Mouse (Mus musculus) liver, adult 2 months (tissue): ENCODE results near the gene Tdrd12. TPM values are rescaled to one million over a fixed set of nuclear protein-coding genes. Genes with fewer than 3 reads are reported as not detected.

Source experiments
- DNase-seq: peaks from one replicate; pipeline ENCODE4 v3.0.0-alpha.2; 2011; ENCODE audit warnings: low read depth, low spot score; ENCODE audit errors: extremely low read depth
- H3K27ac ChIP-seq: fragments of 200-500 bp; replicated peaks from 2 replicates; pipeline ENCODE4 v1.5.1; 2012; ENCODE audit warnings: low read depth, mild to moderate bottlenecking, control low read depth, inconsistent platforms, low read length; ENCODE audit not compliant: insufficient read depth
- H3K27me3 ChIP-seq: fragments of 200-500 bp; 2 replicates; pipeline ENCODE4 v1.6.1; 2012; ENCODE audit warnings: mild to moderate bottlenecking, moderate library complexity, low read length, inconsistent platforms; ENCODE audit not compliant: control insufficient read depth, insufficient read depth
- H3K36me3 ChIP-seq: fragments of 200-500 bp; 2 replicates; pipeline ENCODE4 v1.6.1; 2012; ENCODE audit warnings: low read length, inconsistent platforms; ENCODE audit not compliant: control insufficient read depth, insufficient read depth
- H3K4me1 ChIP-seq: fragments of 200-500 bp; 2 replicates; pipeline ENCODE4 v1.6.1; 2011; ENCODE audit warnings: low read length; ENCODE audit not compliant: control insufficient read depth, insufficient read depth
- H3K4me3 ChIP-seq: fragments of 200-500 bp; 2 replicates; pipeline ENCODE4 v1.5.1; 2011; ENCODE audit warnings: low read depth, mild to moderate bottlenecking, control low read depth, low read length, moderate library complexity; ENCODE audit not compliant: insufficient read depth
- H3K79me2 ChIP-seq: fragments of 200-500 bp; 2 replicates; pipeline ENCODE4 v1.6.1; 2012; ENCODE audit warnings: inconsistent platforms, mild to moderate bottlenecking, low read length, moderate library complexity; ENCODE audit not compliant: control insufficient read depth, insufficient read depth
- H3K9ac ChIP-seq: fragments of 200-500 bp; 2 replicates; pipeline ENCODE4 v1.6.1; 2012; ENCODE audit warnings: low read depth, mild to moderate bottlenecking, control low read depth, inconsistent platforms, low read length
- CTCF ChIP-seq: fragments of 200-500 bp; IDR thresholded peaks from 2 replicates; pipeline ENCODE4 v1.5.1; 2011; ENCODE audit warnings: low read depth, low read length, control low read depth
- POLR2A ChIP-seq: fragments of 200-500 bp; IDR thresholded peaks from 2 replicates; pipeline ENCODE4 v1.6.1; 2011; ENCODE audit warnings: low read length, control low read depth; ENCODE audit not compliant: insufficient read depth; ENCODE audit errors: extremely low read depth
- WGBS: fragments of 180-500 bp; shearing (Covaris S2); methylation state at CpG from one replicate; pipeline ENCODE4 v1.1.7; 2018; 5-methylcytosine and 5-hydroxymethylcytosine counted together
- polyA plus RNA-seq: library from polyadenylated mRNA; depleted of rRNA; stranded (reverse); fragments of >200 nt; gene quantifications from 2 replicates; pipeline ENCODE4 v1.2.3, GENCODE M21; 2012; rRNA removed
- total RNA-seq: library from RNA; depleted of rRNA; stranded (reverse); fragments of >200 nt; gene quantifications from 2 replicates; pipeline ENCODE4 v1.2.3, GENCODE M21; 2014; rRNA removed

Tdrd12 gene
- under 0.01 TPM in 1 of 2 replicates, not detected in the other for total RNA-seq
- not detected in 2 replicates for polyA plus RNA-seq

DNA sequence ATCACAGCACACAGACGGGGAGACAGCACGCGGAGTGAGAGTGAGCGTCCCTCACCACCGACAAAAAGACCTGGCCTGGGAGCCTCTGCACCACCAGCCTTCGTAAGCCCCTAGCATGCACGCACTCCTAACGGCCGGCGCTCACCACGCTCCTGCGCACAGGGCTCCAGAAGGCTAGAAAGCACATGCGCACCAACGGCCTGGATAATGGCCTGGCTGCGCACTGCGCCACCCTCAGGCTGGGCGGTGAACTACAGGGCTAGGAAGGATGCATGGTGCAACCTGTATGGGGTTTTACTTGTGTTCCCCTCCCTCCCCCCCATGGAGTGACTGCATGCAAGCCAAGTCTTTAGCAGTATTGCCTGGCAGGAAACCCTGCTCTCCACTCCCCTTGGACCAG is at the start of gene Tdrd12:
TSS of gene Tdrd12 (minus strand) at position 184 of the 400 bp plus-strand sequence.
- no peaks in the 10 kb centered on the region for H3K27me3 ChIP-seq
- H3K4me3 ChIP-seq, result no peak within 1 kb of the TSS
- no peak within 1 kb of the TSS for H3K27ac ChIP-seq
- TF ChIP-seq CTCF (peak; percentile 42), POLR2A (no peak)
- 96% methylated on average over 17 of the region's 17 CpGs for WGBS
- DNase-seq, result no peak
- no peaks in the 10 kb centered on the region for H3K36me3 ChIP-seq
- peaks cover 3% of the 10 kb centered on the region; the same call in 1 of the 2 replicates for H3K4me1 ChIP-seq
- no peak within 1 kb of the TSS for H3K9ac ChIP-seq
- no peaks in the 10 kb centered on the region for H3K79me2 ChIP-seq

DNA sequence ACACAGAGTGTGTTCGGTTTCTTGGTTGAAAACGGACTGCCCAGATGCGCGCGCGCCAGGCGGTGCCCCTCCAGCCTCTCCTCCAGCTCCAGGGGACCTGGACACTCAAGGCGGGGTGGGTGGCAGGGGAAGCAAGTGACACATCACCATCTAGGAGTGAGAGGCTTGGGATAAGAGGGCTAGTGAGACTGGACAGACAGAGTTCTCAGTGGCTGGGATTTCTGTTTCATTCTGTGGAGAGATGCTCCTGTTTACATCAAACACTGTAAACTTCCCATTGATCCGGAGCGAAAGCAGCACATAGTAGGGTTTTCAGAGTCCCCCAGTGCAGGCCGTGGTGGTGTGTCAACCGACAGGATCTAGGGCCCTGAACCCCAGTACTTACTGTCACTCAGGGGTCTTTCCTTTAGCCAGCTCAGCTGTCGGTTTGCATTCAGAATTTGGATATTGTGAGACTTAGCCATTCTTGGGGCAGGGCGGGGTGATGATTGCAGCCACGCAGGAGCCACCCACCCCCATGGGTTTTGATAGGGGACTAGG is 49.4 kb upstream of the Tdrd12 start:
- Histone ChIP-seq H3K79me2 (peaks cover 10% of the 10 kb centered on the region; the same call in 1 of the 2 replicates), H3K9ac (peak overlapping the region; percentile 83), H3K4me1 (peaks cover 22% of the 10 kb centered on the region), H3K36me3 (no peaks in the 10 kb centered on the region), H3K27ac (0 out of 2 replicates have a peak overlapping the region, but pooled peaks have one; percentile 58), H3K27me3 (peaks cover 11% of the 10 kb centered on the region; the same call in 1 of the 2 replicates), H3K4me3 (peak overlapping the region; percentile 81)
- no peak for TF ChIP-seq POLR2A
- TF ChIP-seq CTCF, result no peak
- no peak for DNase-seq
- WGBS, result 18% methylated on average over 15 of the region's 15 CpGs

DNA sequence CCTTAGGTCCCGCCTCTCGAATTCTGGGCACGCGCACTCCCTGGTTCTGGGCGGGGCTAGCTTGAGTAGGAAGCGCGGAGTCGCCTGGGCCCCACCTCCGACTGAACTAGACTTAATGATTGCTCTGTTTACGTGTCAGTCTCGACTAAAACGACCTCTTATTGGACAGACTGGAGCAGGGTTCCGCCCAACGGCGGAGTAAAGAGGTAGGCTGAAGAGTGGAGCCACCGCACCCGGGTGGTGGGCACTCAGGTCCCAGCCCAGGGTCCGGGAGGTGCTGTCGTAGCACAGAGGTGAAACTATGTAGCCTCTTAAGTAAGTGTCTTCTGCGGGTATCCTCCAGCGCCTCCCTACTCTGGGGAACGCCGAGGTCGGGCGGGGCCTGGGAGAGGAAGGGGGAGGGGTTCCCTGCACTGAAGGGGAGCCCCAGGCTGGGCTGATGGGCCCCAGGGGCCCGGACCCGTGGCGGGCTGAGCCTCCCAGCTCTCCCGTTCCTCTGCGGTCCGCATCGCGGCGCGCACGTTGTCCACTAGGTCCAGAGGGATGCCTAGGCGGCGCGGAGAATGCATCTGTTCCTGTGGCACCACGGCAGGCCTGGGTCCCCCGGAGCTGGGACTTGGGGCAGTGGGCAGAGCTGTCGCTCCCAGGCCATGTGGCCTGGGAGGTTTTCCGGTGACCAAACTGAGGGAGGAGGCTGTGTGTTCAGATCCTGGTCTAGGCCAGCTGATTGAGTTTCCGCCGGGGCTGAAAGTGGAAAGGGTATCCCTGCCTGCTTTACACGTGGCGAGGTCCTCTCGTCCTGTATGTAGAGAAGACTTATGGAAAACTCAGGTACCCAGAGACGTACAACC is 48.7 kb upstream of the Tdrd12 start, which contains the start of gene Ankrd27:
TSS of gene Ankrd27 (plus strand) at position 190 of the 851 bp plus-strand sequence.
- peaks cover 10% of the 10 kb centered on the region; the same call in 1 of the 2 replicates for H3K79me2 ChIP-seq
- WGBS, result under 1% methylated on average over 49 of the region's 49 CpGs
- peak within 1 kb of the TSS; percentile 58 for H3K27ac ChIP-seq
- peak within 1 kb of the TSS; percentile 81 for H3K4me3 ChIP-seq
- peaks cover 22% of the 10 kb centered on the region for H3K4me1 ChIP-seq
- H3K27me3 ChIP-seq, result peaks cover 11% of the 10 kb centered on the region; the same call in 1 of the 2 replicates
- peak; percentile 91 for DNase-seq
- H3K36me3 ChIP-seq, result no peaks in the 10 kb centered on the region
- peak within 1 kb of the TSS; percentile 83 for H3K9ac ChIP-seq
- TF ChIP-seq POLR2A, result peak; percentile 62; the same call in 1 of the 2 replicates
- TF ChIP-seq CTCF, result no peak

DNA sequence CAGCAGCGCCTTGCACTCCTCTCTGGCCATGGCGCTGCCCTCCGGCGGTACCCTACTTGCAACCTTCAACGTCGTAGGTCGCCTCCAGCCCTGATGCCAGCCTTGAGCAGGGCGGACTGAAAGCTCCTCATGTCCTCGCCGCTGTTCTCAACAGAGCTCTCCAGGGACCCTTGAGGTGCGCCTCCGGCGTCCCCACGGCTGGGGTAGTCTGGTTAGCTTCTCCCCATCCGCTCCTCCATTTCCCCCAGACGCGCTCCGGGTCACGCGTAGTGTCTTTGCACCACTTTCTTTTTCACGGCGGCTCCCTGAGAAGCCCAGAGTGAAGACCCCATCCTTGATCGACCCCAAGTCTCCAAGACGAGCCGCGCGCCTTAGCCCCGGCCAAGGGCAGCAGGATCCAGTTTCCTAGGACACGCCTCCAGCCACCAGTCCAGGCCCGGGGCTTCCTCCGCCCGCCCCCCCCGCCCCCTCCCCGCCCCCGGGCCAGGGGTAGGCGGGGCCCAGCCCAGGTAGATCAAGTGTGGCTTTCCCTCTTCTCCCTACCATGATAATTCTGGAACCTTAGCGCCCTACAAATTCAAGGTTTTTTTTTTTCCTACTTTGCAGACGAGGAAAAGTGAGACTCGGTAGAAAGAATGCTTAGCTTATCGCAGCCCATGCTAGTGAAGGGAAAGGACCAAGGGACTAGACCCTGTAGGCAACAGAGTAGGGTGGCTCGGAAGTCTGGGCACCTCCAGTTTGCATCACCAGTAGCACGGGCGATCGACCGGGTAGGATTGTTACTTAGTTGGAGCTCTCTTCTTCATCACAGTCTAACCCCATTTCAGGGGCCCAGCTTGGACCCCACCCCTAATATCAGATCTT is 47.9 kb upstream of the Tdrd12 start, which contains the start of gene Rgs9bp:
TSS of gene Rgs9bp (minus strand) at position 392 of the 864 bp plus-strand sequence.
- Histone ChIP-seq H3K4me3 (peak within 1 kb of the TSS; percentile 81), H3K9ac (peak within 1 kb of the TSS; percentile 83), H3K36me3 (no peaks in the 10 kb centered on the region), H3K79me2 (peaks cover 10% of the 10 kb centered on the region; the same call in 1 of the 2 replicates), H3K4me1 (peaks cover 22% of the 10 kb centered on the region), H3K27ac (peak within 1 kb of the TSS; percentile 58), H3K27me3 (peaks cover 11% of the 10 kb centered on the region; the same call in 1 of the 2 replicates)
- WGBS, result 1% methylated on average over 45 of the region's 45 CpGs
- no peak for TF ChIP-seq POLR2A
- no peak for DNase-seq

DNA sequence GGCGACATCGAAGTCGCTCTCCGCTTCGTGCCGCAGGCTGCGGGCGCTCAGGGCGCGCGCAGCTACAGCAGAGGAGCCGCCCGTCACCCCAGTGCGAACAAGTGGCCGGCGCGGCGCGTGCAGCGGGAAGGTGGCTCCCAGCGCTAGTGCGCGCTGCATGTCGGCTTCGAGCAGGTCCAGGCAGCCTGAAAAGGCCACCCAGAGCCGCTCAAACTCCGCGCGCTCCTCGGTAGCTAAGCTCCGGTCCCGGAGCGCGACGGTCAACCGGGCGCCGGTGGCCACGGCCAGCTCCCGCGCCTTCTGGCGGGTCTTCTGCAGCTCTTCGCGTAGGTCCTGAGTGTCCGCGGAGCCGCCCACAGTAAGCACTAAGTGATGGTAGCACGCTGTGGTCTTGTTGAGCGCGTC is 47.2 kb upstream of the Tdrd12 start:
- peak; percentile 23 for DNase-seq
- no peak for TF ChIP-seq CTCF
- no peak for TF ChIP-seq POLR2A
- Histone ChIP-seq H3K4me1 (peaks cover 22% of the 10 kb centered on the region), H3K9ac (peak overlapping the region; percentile 27), H3K79me2 (peaks cover 10% of the 10 kb centered on the region; the same call in 1 of the 2 replicates), H3K4me3 (peak overlapping the region; percentile 62), H3K36me3 (no peaks in the 10 kb centered on the region), H3K27ac (no peak overlapping the region), H3K27me3 (peaks cover 11% of the 10 kb centered on the region; the same call in 1 of the 2 replicates)
- WGBS, result under 1% methylated on average over 50 of the region's 50 CpGs
